Mouse (Mus musculus) midbrain, embryonic 13.5 days (tissue): Measurements from ENCODE around the gene Baiap2l1. TPM values are rescaled to one million over a fixed set of nuclear protein-coding genes. Genes with fewer than 3 reads are reported as not detected.
"Not testable (repeated sequence)": the region's sequence is repeated elsewhere in the genome, so short reads cannot be mapped to it uniquely, and the experiment has no call there.

Experiments used
- ATAC-seq: fragments of 200-750 bp; cut with Nextera tagmentation; 2 replicates; pipeline ENCODE4 v1.8.0; 2017; ENCODE audit warnings: mild to moderate bottlenecking, moderate TSS enrichment, moderate library complexity
- H3K27ac ChIP-seq: fragments of 300-500 bp; sonication (generic); 2 replicates; pipeline ENCODE4 v1.5.1; 2015; ENCODE audit warnings: inconsistent platforms, mild to moderate bottlenecking, moderate library complexity
- H3K27me3 ChIP-seq: fragments of 300-500 bp; sonication (generic); 2 replicates; pipeline ENCODE4 v1.6.1; 2015; ENCODE audit warnings: mild to moderate bottlenecking, inconsistent platforms
- H3K36me3 ChIP-seq: fragments of 300-500 bp; sonication (generic); 2 replicates; pipeline ENCODE4 v1.6.1; 2015; ENCODE audit warnings: mild to moderate bottlenecking, inconsistent platforms
- H3K4me1 ChIP-seq: fragments of 300-500 bp; sonication (generic); replicated peaks from 2 replicates; pipeline ENCODE4 v1.6.1; 2015; ENCODE audit warnings: inconsistent platforms
- H3K4me2 ChIP-seq: fragments of 300-500 bp; sonication (generic); replicated peaks from 2 replicates; pipeline ENCODE4 v1.6.1; 2015; ENCODE audit warnings: moderate library complexity, mild to moderate bottlenecking, inconsistent platforms
- H3K4me3 ChIP-seq: fragments of 300-500 bp; sonication (generic); replicated peaks from 2 replicates; pipeline ENCODE4 v1.5.1; 2015; ENCODE audit warnings: mild to moderate bottlenecking, inconsistent platforms
- H3K9ac ChIP-seq: fragments of 300-500 bp; sonication (generic); replicated peaks from 2 replicates; pipeline ENCODE4 v1.6.1; 2015; ENCODE audit warnings: mild to moderate bottlenecking, inconsistent platforms
- H3K9me3 ChIP-seq: fragments of 300-500 bp; sonication (generic); 2 replicates; pipeline ENCODE4 v1.6.1; 2016; ENCODE audit warnings: mild to moderate bottlenecking, inconsistent platforms
- WGBS: fragments of 180-500 bp; shearing (Covaris S2); methylation state at CpG from one replicate; pipeline ENCODE4 v1.1.7; 2015; 5-methylcytosine and 5-hydroxymethylcytosine counted together
- polyA plus RNA-seq: library from polyadenylated mRNA; unstranded; fragments of >200 nt; fragmentation: Nextera tagmentation; extraction: Ambion mirVana; gene quantifications from 2 replicates; pipeline ENCODE4 v1.2.1, GENCODE M21; 2015

Baiap2l1 gene
- polyA plus RNA-seq, 1 experiment from 2014 or later = 1.5 TPM

DNA sequence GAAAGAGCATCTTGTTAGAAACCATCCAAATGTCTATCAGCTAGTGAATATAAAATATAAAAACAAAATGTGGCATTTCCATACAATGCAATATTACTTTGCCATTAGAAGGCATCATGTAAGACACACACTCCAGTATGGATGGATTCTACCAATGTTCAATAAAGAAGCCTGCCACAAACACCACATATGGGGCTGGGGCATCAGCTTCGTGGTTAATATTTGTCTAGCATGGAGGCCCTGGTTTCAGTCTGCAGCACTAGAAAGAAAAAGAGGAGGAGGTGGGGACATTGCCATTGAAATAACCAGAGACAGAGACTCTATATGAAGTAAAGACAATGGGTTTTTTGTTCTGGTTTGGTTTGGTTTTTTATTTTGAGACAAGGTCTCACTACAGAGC, 19.1 kb downstream of the Baiap2l1 start:
- no peaks in the 10 kb centered on the region for H3K9me3 ChIP-seq
- ATAC-seq = no peak
- H3K4me1 ChIP-seq = no peaks in the 10 kb centered on the region
- no peaks in the 10 kb centered on the region for H3K36me3 ChIP-seq
- H3K27ac ChIP-seq = no peak overlapping the region
- no peak overlapping the region for H3K4me3 ChIP-seq
- 46% methylated on average over 1 of the region's 1 CpGs for WGBS
- no peak overlapping the region for H3K4me2 ChIP-seq
- H3K27me3 ChIP-seq = no peaks in the 10 kb centered on the region
- H3K9ac ChIP-seq = no peak overlapping the region

- not testable (repeated sequence) for H3K27me3 ChIP-seq, H3K4me1 ChIP-seq, H3K4me3 ChIP-seq, H3K9ac ChIP-seq, H3K36me3 ChIP-seq, H3K4me2 ChIP-seq, H3K9me3 ChIP-seq, ATAC-seq, H3K27ac ChIP-seq
- WGBS = 83% methylated on average over 6 of the region's 6 CpGs
These were observed 22.6 kb downstream of the Baiap2l1 start for GRCm38 (mm10) chr5:144335357-144335756.

GRCm38 (mm10) chr5:144334010-144334409, 23.9 kb downstream of the Baiap2l1 start:
- H3K9me3 ChIP-seq = no peaks in the 10 kb centered on the region
- no peak overlapping the region for H3K4me2 ChIP-seq
- 95% methylated on average over 11 of the region's 11 CpGs for WGBS
- no peak overlapping the region for H3K9ac ChIP-seq
- ATAC-seq = no peak
- H3K4me3 ChIP-seq = no peak overlapping the region
- no peaks in the 10 kb centered on the region for H3K4me1 ChIP-seq
- no peak overlapping the region for H3K27ac ChIP-seq
- no peaks in the 10 kb centered on the region for H3K27me3 ChIP-seq
- H3K36me3 ChIP-seq = no peaks in the 10 kb centered on the region

DNA sequence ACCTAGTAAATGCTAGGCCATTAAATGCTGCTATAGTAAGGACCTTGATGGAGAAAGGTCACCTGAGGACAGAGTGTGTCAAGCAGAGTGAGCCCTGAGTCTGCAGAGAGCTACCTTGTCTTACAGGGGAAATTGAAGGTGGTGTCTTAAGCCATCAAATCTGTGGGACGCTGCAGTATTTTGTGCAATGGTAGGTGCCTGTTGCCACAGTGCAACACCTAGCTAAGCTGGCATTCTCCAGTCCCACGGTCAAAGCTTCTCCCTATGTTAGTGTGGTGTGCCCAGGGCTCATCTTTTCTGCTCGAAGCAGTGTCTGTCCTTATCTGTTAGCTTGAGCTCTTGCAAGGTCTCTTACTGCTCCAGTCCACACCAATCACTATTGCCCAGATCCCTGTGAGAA, 35.2 kb downstream of the Baiap2l1 start:
- 90% methylated on average over 3 of the region's 3 CpGs for WGBS
- ATAC-seq = no peak

GRCm38 (mm10) chr5:144321681-144322080, 36.2 kb downstream of the Baiap2l1 start:
- Histone ChIP-seq H3K9ac (no peak overlapping the region), H3K4me3 (no peak overlapping the region), H3K27ac (no peak overlapping the region), H3K27me3 (no peaks in the 10 kb centered on the region), H3K4me1 (no peaks in the 10 kb centered on the region), H3K9me3 (no peaks in the 10 kb centered on the region), H3K36me3 (no peaks in the 10 kb centered on the region), H3K4me2 (no peak overlapping the region)
- WGBS = 81% methylated on average over 7 of the region's 7 CpGs
- no peak for ATAC-seq

More for the DNA sequence above, 35.2 kb downstream of the Baiap2l1 start:
- Histone ChIP-seq H3K9me3 (no peaks in the 10 kb centered on the region), H3K4me3 (no peak overlapping the region), H3K4me1 (no peaks in the 10 kb centered on the region), H3K27ac (no peak overlapping the region), H3K9ac (no peak overlapping the region), H3K36me3 (no peaks in the 10 kb centered on the region), H3K27me3 (no peaks in the 10 kb centered on the region), H3K4me2 (no peak overlapping the region)

DNA sequence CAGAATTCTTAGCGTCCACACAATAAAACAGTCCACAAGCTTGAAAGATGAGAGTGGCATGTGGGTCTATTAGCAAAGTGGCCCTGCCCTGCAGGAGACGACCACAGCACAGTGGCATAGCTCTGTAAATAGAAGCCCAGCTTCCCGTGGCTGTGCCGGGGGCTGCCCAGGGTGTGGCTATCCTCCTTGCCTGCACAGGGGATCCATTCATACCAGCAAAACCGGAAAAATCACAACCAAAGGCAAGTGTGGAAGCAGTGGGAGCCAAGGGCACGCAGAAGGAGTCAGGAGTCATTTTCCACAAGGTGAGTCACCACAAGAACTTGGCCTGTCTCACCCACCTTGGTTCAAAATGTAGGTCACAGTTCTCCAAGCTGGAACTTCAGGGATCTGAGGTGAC, 39.6 kb downstream of the Baiap2l1 start:
- WGBS = 62% methylated on average over 6 of the region's 6 CpGs
- no peak for ATAC-seq
- H3K27me3 ChIP-seq = no peaks in the 10 kb centered on the region
- H3K27ac ChIP-seq = no peak overlapping the region
- no peaks in the 10 kb centered on the region for H3K36me3 ChIP-seq
- no peak overlapping the region for H3K4me2 ChIP-seq
- H3K9ac ChIP-seq = no peak overlapping the region
- no peaks in the 10 kb centered on the region for H3K4me1 ChIP-seq
- H3K9me3 ChIP-seq = no peaks in the 10 kb centered on the region
- no peak overlapping the region for H3K4me3 ChIP-seq

- Histone ChIP-seq H3K4me1 (no peaks in the 10 kb centered on the region), H3K9ac (no peak overlapping the region), H3K4me2 (no peak overlapping the region), H3K27me3 (no peaks in the 10 kb centered on the region), H3K9me3 (no peaks in the 10 kb centered on the region), H3K36me3 (no peaks in the 10 kb centered on the region), H3K4me3 (no peak overlapping the region), H3K27ac (no peak overlapping the region)
- WGBS = 95% methylated on average over 8 of the region's 8 CpGs
- ATAC-seq = no peak
These were observed 40.5 kb downstream of the Baiap2l1 start for GRCm38 (mm10) chr5:144317426-144317825.

- Histone ChIP-seq H3K9ac (no peak overlapping the region), H3K4me2 (no peak overlapping the region), H3K36me3 (no peaks in the 10 kb centered on the region), H3K4me3 (no peak overlapping the region), H3K4me1 (no peaks in the 10 kb centered on the region), H3K9me3 (no peaks in the 10 kb centered on the region), H3K27me3 (no peaks in the 10 kb centered on the region), H3K27ac (no peak overlapping the region)
- no peak for ATAC-seq
- WGBS = 73% methylated on average over 3 of the region's 3 CpGs
These were observed 41.5 kb downstream of the Baiap2l1 start for GRCm38 (mm10) chr5:144316442-144316841.

- no peaks in the 10 kb centered on the region for H3K4me1 ChIP-seq
- 90% methylated on average over 12 of the region's 12 CpGs for WGBS
- no peak for ATAC-seq
These were observed 43.0 kb downstream of the Baiap2l1 start for GRCm38 (mm10) chr5:144314731-144315494.

DNA sequence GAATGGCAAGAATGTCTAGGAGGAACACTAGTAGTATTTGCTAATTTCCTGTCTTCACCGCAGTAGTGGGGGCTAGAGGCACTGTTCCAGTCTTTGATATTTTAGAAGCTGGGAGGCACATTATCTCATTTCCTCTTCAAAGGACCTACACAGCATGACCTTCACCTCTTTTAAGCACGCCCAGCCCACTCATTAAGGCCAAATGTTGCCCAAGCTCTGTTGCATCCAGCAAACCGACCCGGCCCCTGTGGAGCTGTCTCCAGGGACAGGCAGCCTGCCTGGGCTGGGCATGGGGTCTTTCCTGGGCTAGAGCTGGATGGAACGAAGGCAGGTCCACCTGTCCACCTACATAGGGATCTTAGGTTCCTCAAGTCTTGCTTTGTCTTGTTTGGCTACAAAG, 44.6 kb downstream of the Baiap2l1 start:
- no peak for ATAC-seq
- no peaks in the 10 kb centered on the region for H3K4me1 ChIP-seq
- 40% methylated on average over 5 of the region's 5 CpGs for WGBS

More at GRCm38 (mm10) chr5:144314731-144315494, 43.0 kb downstream of the Baiap2l1 start:
- no peak overlapping the region for H3K27ac ChIP-seq
- no peaks in the 10 kb centered on the region for H3K9me3 ChIP-seq
- H3K27me3 ChIP-seq = no peaks in the 10 kb centered on the region
- no peaks in the 10 kb centered on the region for H3K36me3 ChIP-seq
- H3K4me2 ChIP-seq = no peak overlapping the region
- no peak overlapping the region for H3K4me3 ChIP-seq
- no peak overlapping the region for H3K9ac ChIP-seq

GRCm38 (mm10) chr5:144312183-144312582, 45.7 kb downstream of the Baiap2l1 start:
- Histone ChIP-seq H3K27me3 (no peaks in the 10 kb centered on the region), H3K9me3 (no peaks in the 10 kb centered on the region), H3K4me3 (no peak overlapping the region), H3K27ac (no peak overlapping the region), H3K4me1 (no peaks in the 10 kb centered on the region), H3K36me3 (no peaks in the 10 kb centered on the region), H3K4me2 (no peak overlapping the region), H3K9ac (no peak overlapping the region)
- no peak for ATAC-seq
- whole genome bisulfite sequencing = 87% methylated on average over 7 of the region's 7 CpGs

More for the DNA sequence above, 44.6 kb downstream of the Baiap2l1 start:
- Histone ChIP-seq H3K4me2 (no peak overlapping the region), H3K36me3 (no peaks in the 10 kb centered on the region), H3K4me3 (no peak overlapping the region), H3K27ac (no peak overlapping the region), H3K27me3 (no peaks in the 10 kb centered on the region), H3K9me3 (no peaks in the 10 kb centered on the region), H3K9ac (no peak overlapping the region)

DNA sequence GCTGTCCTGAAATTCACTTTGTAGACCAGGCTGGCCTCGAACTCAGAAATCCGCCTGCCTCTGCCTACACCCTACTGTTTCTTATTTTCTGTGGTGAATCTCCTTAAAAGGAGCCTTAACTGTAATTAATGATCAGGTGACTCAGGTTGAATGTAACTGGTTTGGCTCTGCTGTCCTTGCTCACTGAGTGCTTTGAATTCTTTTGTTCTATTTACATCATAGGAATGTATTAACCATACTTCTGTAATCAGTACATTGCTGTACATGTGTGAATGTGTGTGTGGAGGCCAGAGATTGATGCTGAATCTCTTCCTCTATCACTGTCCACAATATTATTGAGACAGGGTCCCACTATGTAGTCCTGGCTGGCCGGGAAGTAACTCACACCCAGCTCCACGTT, 49.0 kb downstream of the Baiap2l1 start:
- Histone ChIP-seq H3K27me3 (no peaks in the 10 kb centered on the region), H3K4me3 (no peak overlapping the region), H3K9me3 (no peaks in the 10 kb centered on the region), H3K27ac (no peak overlapping the region), H3K36me3 (no peaks in the 10 kb centered on the region), H3K9ac (no peak overlapping the region), H3K4me2 (no peak overlapping the region), H3K4me1 (no peaks in the 10 kb centered on the region)
- ATAC-seq = no peak
- 81% methylated on average over 4 of the region's 4 CpGs for WGBS

- no peaks in the 10 kb centered on the region for H3K4me1 ChIP-seq
- H3K9ac ChIP-seq = no peak overlapping the region
- no peak overlapping the region for H3K27ac ChIP-seq
- ATAC-seq = no peak
- no peaks in the 10 kb centered on the region for H3K27me3 ChIP-seq
- no peak overlapping the region for H3K4me2 ChIP-seq
- H3K9me3 ChIP-seq = no peaks in the 10 kb centered on the region
- WGBS = 92% methylated on average over 2 of the region's 2 CpGs
- H3K4me3 ChIP-seq = no peak overlapping the region
- no peaks in the 10 kb centered on the region for H3K36me3 ChIP-seq
These were observed 54.8 kb downstream of the Baiap2l1 start for GRCm38 (mm10) chr5:144303071-144303470.
